Mouse (Mus musculus) embryonic fibroblast, embryonic 13.5 days (primary cell): ENCODE results near the gene Ccdc146.

ENCODE experiments used
- CTCF ChIP-seq: IDR thresholded peaks from 2 replicates; pipeline ENCODE4 v1.5.1; 2011; ENCODE audit warnings: mild to moderate bottlenecking, control low read depth, low read length, moderate library complexity, borderline replicate concordance; ENCODE audit not compliant: insufficient read depth
- POLR2A ChIP-seq: IDR thresholded peaks from 2 replicates; pipeline ENCODE4 v1.6.1; 2011; ENCODE audit warnings: low read depth, mild to moderate bottlenecking, control low read depth, low read length, moderate library complexity

- TF ChIP-seq POLR2A (no peak), CTCF (no peak)
Measured at GRCm38 (mm10) chr5:21376935-21377334, 47.5 kb downstream of the Ccdc146 start.
